Comparison of ENCODE assay signal across 9 mouse cellular contexts in the genomic region with DNA sequence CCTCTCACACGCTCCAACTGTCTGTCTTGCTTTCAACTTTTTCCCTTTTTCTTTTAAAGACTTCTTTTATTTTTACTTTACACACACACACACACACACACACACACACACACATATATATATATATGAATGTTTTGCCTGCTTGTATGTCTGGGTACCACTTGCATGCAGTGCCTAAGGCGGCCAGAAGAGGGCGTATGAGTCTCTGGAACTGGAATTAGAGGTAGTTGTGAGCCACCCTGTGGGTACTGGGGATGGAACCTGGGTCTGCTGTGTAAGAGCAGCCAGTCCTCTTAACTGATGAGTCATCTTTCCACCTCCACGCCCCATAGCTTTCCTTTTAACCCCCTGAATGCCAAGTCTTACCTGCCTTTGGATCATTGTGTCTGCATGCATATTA. TPM values are rescaled to one million over a fixed set of nuclear protein-coding genes. Genes with fewer than 3 reads are reported as not detected.
DNase-seq lines count a peak whose midpoint lies in the region; ATAC-seq and TF ChIP-seq lines count a peak whose summit lies in the region.
"Had no signal": no experiment of that assay in that cellular context is flagged by ENCODE, and none has a peak within 500 bp of the region (broad histone marks: within the 10 kb centered on the region; RNA-seq: fewer than 3 reads in every experiment).

No protein-coding gene starts in this region.

- ATAC-seq in kidney, postnatal 0 days (replicated peaks; ENCODE audit: low FRiP score, low read depth) = no peak
- no peak for ATAC-seq in kidney, embryonic 16.5 days (ENCODE audit: low FRiP score, low TSS enrichment)
- no peak for ATAC-seq in G1E (ENCODE audit: extremely low read depth, insufficient number of reproducible peaks, low FRiP score, poor library complexity, severe bottlenecking)
- no peak for ATAC-seq in forebrain, embryonic 15.5 days (replicated peaks)

- no peak for DNase-seq in kidney, postnatal 0 days (ENCODE audit: low spot score)
- no peak for DNase-seq in G1E (ENCODE audit: low spot score)
- DNase-seq in cerebellum, adult 9-11 months = peak; percentile 63
- peak; percentile 34 for DNase-seq in lung, postnatal 14 days
- no peak for DNase-seq in urinary bladder, postnatal 36 days (ENCODE audit: low spot score in 2 of 2)
- no peak for DNase-seq in gastrocnemius, postnatal 36 days

- H3K9ac ChIP-seq in kidney, postnatal 0 days (ENCODE audit: low read depth, low read length) = no peak overlapping the region
- H3K9ac ChIP-seq in kidney, embryonic 16.5 days (replicated peaks; ENCODE audit: low read length) = no peak overlapping the region
- H3K9ac ChIP-seq in forebrain, embryonic 15.5 days (replicated peaks) = no peak overlapping the region
- H3K9ac ChIP-seq: limb, embryonic 13.5 days had no signal

- no peaks in the 10 kb centered on the region for H3K4me1 ChIP-seq in kidney, postnatal 0 days (replicated peaks; ENCODE audit: insufficient read depth, low read length)
- no peaks in the 10 kb centered on the region for H3K4me1 ChIP-seq in kidney, embryonic 16.5 days (ENCODE audit: insufficient read depth, low read length)
- peaks cover 8% of the 10 kb centered on the region; the same call in 1 of the 2 replicates for H3K4me1 ChIP-seq in G1E (ENCODE audit: insufficient read depth, low read depth, low read length)
- peaks cover 20% of the 10 kb centered on the region for H3K4me1 ChIP-seq in forebrain, embryonic 15.5 days

- intact Hi-C loops in gastrocnemius, postnatal 36 days (cut with DNase I) = no loop called here

- 27% methylated on average over 4 of the region's 4 CpGs for WGBS in kidney, postnatal 0 days
- WGBS in kidney, embryonic 16.5 days = 36% methylated on average over 4 of the region's 4 CpGs
- 32% methylated on average over 4 of the region's 4 CpGs for WGBS in forebrain, embryonic 15.5 days

- H3K27ac ChIP-seq in kidney, postnatal 0 days = no peak overlapping the region
- H3K27ac ChIP-seq in kidney, embryonic 16.5 days (ENCODE audit: low read length) = no peak overlapping the region
- no peak overlapping the region for H3K27ac ChIP-seq in forebrain, embryonic 15.5 days (replicated peaks)
- H3K27ac ChIP-seq: limb, embryonic 13.5 days had no signal

- no peak overlapping the region for H3K4me3 ChIP-seq in kidney, postnatal 0 days (replicated peaks; ENCODE audit: low read depth, low read length)
- H3K4me3 ChIP-seq in kidney, embryonic 16.5 days (ENCODE audit: low read length) = no peak overlapping the region
- no peak overlapping the region for H3K4me3 ChIP-seq in G1E (ENCODE audit: low read depth, low read length)
- H3K4me3 ChIP-seq in forebrain, embryonic 15.5 days = no peak overlapping the region
- H3K4me3 ChIP-seq: limb, embryonic 13.5 days had no signal

- TF ChIP-seq CTCF in kidney, postnatal 0 days (IDR thresholded peaks at IDR 0.05; ENCODE audit: low read depth) = peak; percentile 65
- peak; percentile 65 for TF ChIP-seq CTCF in G1E (IDR thresholded peaks at IDR 0.05; ENCODE audit: low read depth, low read length)

- no peaks in the 10 kb centered on the region for H3K9me3 ChIP-seq in kidney, postnatal 0 days (replicated peaks; ENCODE audit: low read length)
- H3K9me3 ChIP-seq in kidney, embryonic 16.5 days (ENCODE audit: low read length) = no peaks in the 10 kb centered on the region
- no peaks in the 10 kb centered on the region for H3K9me3 ChIP-seq in G1E (replicated peaks)
- H3K9me3 ChIP-seq in forebrain, embryonic 15.5 days = no peaks in the 10 kb centered on the region
- H3K9me3 ChIP-seq: limb, embryonic 13.5 days had no signal

- H3K27me3 ChIP-seq in kidney, postnatal 0 days (ENCODE audit: insufficient read depth, low read length) = no peaks in the 10 kb centered on the region
- H3K27me3 ChIP-seq in kidney, embryonic 16.5 days (ENCODE audit: insufficient read depth, low read length) = no peaks in the 10 kb centered on the region
- peaks cover 61% of the 10 kb centered on the region for H3K27me3 ChIP-seq in G1E (ENCODE audit: insufficient read depth, low read length)
- H3K27me3 ChIP-seq in forebrain, embryonic 15.5 days = no peaks in the 10 kb centered on the region

- H3K36me3 ChIP-seq in kidney, postnatal 0 days (ENCODE audit: insufficient read depth, low read length) = no peaks in the 10 kb centered on the region
- H3K36me3 ChIP-seq in kidney, embryonic 16.5 days (ENCODE audit: insufficient read depth, low read length) = no peaks in the 10 kb centered on the region
- no peaks in the 10 kb centered on the region for H3K36me3 ChIP-seq in G1E (replicated peaks)
- H3K36me3 ChIP-seq in forebrain, embryonic 15.5 days = peaks cover 58% of the 10 kb centered on the region
- H3K36me3 ChIP-seq: limb, embryonic 13.5 days had no signal

- no peak overlapping the region for H3K4me2 ChIP-seq in kidney, postnatal 0 days (ENCODE audit: low read length)
- no peak overlapping the region for H3K4me2 ChIP-seq in kidney, embryonic 16.5 days (replicated peaks; ENCODE audit: low read depth, low read length)
- no peak overlapping the region for H3K4me2 ChIP-seq in forebrain, embryonic 15.5 days (replicated peaks)
- H3K4me2 ChIP-seq: limb, embryonic 13.5 days had no signal

RNA-seq across cellular contexts. Expression of a gene that starts 17.9 kb away (rescaled TPM):
- polyA plus RNA-seq in kidney, postnatal 0 days (2015; fragmentation: Nextera tagmentation; extraction: Ambion mirVana) = 0.99 and 1.3 TPM in 2 replicates
- 1.6 and 1.7 TPM in 2 replicates for polyA plus RNA-seq in kidney, embryonic 16.5 days (2015; fragmentation: Nextera tagmentation; extraction: Ambion mirVana)
- total RNA-seq in G1E (2014; fragmentation: Nextera tagmentation) = 13.1 and 16.4 TPM in 2 replicates
- total RNA-seq in G1E (2017) = 8.9 and 9.9 TPM in 2 replicates
- polyA plus RNA-seq in G1E (2012) = 0.70 and 0.95 TPM in 2 replicates
- total RNA-seq in gastrocnemius, postnatal 36 days (2021) = 1 to 10 TPM in 1 of 2 experiments, under 1 TPM in 1; 0.82 to 1.3 TPM
- 1.3 and 1.5 TPM in 2 replicates for polyA plus RNA-seq in forebrain, embryonic 15.5 days (2015; fragmentation: Nextera tagmentation; extraction: Ambion mirVana)

RNA-seq across cellular contexts. Expression of a gene that starts 19.1 kb away (rescaled TPM):
- polyA plus RNA-seq in kidney, postnatal 0 days (2015; fragmentation: Nextera tagmentation; extraction: Ambion mirVana) = 0.13 TPM in 2 replicates
- polyA plus RNA-seq in kidney, embryonic 16.5 days (2015; fragmentation: Nextera tagmentation; extraction: Ambion mirVana) = 0.25 and 0.58 TPM in 2 replicates
- not detected in 2 replicates for total RNA-seq in G1E (2014; fragmentation: Nextera tagmentation)
- 0.06 and 0.33 TPM in 2 replicates for total RNA-seq in G1E (2017)
- polyA plus RNA-seq in G1E (2012) = not detected in 2 replicates
- not detected for total RNA-seq in gastrocnemius, postnatal 36 days (2021)
- 117 and 137 TPM in 2 replicates for polyA plus RNA-seq in forebrain, embryonic 15.5 days (2015; fragmentation: Nextera tagmentation; extraction: Ambion mirVana)

RNA-seq across cellular contexts. Expression of a gene that starts 46.8 kb away (rescaled TPM):
- 29.7 and 30.1 TPM in 2 replicates for polyA plus RNA-seq in kidney, postnatal 0 days (2015; fragmentation: Nextera tagmentation; extraction: Ambion mirVana)
- 46.6 and 50.1 TPM in 2 replicates for polyA plus RNA-seq in kidney, embryonic 16.5 days (2015; fragmentation: Nextera tagmentation; extraction: Ambion mirVana)
- total RNA-seq in G1E (2014; fragmentation: Nextera tagmentation) (134 and 147 TPM in 2 replicates), G1E (2017) (89.9 and 93.4 TPM in 2 replicates)
- polyA plus RNA-seq in G1E (2012) = 9.8 and 10.8 TPM in 2 replicates
- 10 to 100 TPM; 14.2 to 20.0 TPM for total RNA-seq in gastrocnemius, postnatal 36 days (2021)
- 54.9 and 55.5 TPM in 2 replicates for polyA plus RNA-seq in forebrain, embryonic 15.5 days (2015; fragmentation: Nextera tagmentation; extraction: Ambion mirVana)

Comparison
In these comparisons a context has a peak if more than half of its experiments do, and no peak if none do; other contexts are left out.
1. DNase-seq: peak in cerebellum, adult 9-11 months (single experiment) and lung, postnatal 14 days (single experiment); none in kidney, postnatal 0 days (single experiment), G1E (single experiment), urinary bladder, postnatal 36 days (0 of 2) and gastrocnemius, postnatal 36 days (0 of 2).
2. RNA of a gene that starts 19.1 kb away (polyA plus RNA-seq): 117 to 137 TPM in forebrain, embryonic 15.5 days; 0.25 to 0.58 TPM in kidney, embryonic 16.5 days, 0.13 TPM in kidney, postnatal 0 days and not detected in G1E; every median in the first group is over 10 times any median in the second.